Mouse (Mus musculus): ENCODE measurements at regions not wholly inside any gene's neighbourhood (a gene's known extent, or its start where the extent isn't known, plus 50 kb on each side); places are given as distances from the start of the nearest gene placed in this dataset.

DNA sequence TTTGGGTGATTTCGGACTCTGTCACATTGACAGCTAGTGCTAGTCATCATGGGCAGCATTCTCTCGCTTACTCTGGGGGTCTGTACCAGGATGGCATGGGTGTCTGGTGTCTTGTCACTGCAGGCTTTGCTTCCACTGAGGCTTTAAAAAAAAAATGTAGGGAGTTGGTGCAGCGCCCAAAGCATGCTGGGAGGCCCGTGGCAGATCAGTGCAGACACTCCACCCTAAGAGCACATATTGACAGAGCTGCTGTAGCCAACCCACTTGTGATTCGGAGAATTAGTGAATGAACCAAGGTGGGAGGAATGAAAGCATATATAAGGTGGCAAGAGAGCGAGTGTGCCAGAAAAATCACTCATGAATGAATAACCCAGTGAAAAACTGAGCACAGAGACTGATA, 436.8 kb downstream of the Ptpru start:
- Histone ChIP-seq H3K4me3 (replicated peaks in 1 of 3; ENCODE audit: low read depth in 2 of 3, low read length in 2 of 3, poor library complexity in 1 of 3) (no peak overlapping the region), H3K79me2 (replicated peaks; ENCODE audit: control insufficient read depth, extremely low read depth, insufficient read depth, poor library complexity, severe bottlenecking) (no peaks in the 10 kb centered on the region), H3K27me3 (replicated peaks) (no peaks in the 10 kb centered on the region), H3K4me1 (ENCODE audit: control insufficient read depth in 1 of 2, insufficient read depth in 2 of 2) (peaks cover 13 to 48% of the 10 kb centered on the region in 2 experiments), H3K4me2 (ENCODE audit: insufficient read depth, low read depth, poor library complexity, severe bottlenecking) (no peak overlapping the region), H3K9me3 (replicated peaks; ENCODE audit: low read length) (peaks cover 6% of the 10 kb centered on the region), H3K9ac (ENCODE audit: insufficient read depth, low read depth) (no peak overlapping the region), H3K36me3 (replicated peaks in 1 of 2; ENCODE audit: control insufficient read depth in 1 of 2, insufficient read depth in 1 of 2, low read length in 1 of 2) (no peaks in the 10 kb centered on the region), H3K27ac (ENCODE audit: insufficient read depth, low read depth) (no peak overlapping the region)
- TF ChIP-seq ETS1 (conservative IDR thresholded peaks at IDR 0.05; ENCODE audit: low read depth, low read length) (no peak), ZKSCAN1 (IDR thresholded peaks at IDR 0.05; ENCODE audit: borderline replicate concordance, low read depth, low read length) (no peak), MXI1 (IDR thresholded peaks at IDR 0.05; ENCODE audit: low read depth, low read length) (no peak), NELFE (IDR thresholded peaks at IDR 0.05; ENCODE audit: low read depth, low read length) (no peak), IRF4 (IDR thresholded peaks at IDR 0.05; ENCODE audit: low read depth, low read length) (no peak), POLR2A (IDR thresholded peaks at IDR 0.05; ENCODE audit: low read depth, low read length) (no peak), MYC (IDR thresholded peaks at IDR 0.05; ENCODE audit: low read depth, low read length) (no peak), MEF2A (IDR thresholded peaks at IDR 0.05; ENCODE audit: borderline replicate concordance, low read depth, low read length) (no peak), PAX5 (IDR thresholded peaks at IDR 0.05; ENCODE audit: low read length) (no peak)
- no peak for DNase-seq (ENCODE audit: extremely low read depth)
- in situ Hi-C loops (cut with MboI; ENCODE audit: low pct_ligation_motif_present, low pct_unique_long_range_greater_than_20kb, low sequenced_read_pairs) (no loop called here), dilution Hi-C loops (cut with MboI; ENCODE audit: extremely low pct_ligation_motif_present, extremely low pct_unique_long_range_greater_than_20kb, low sequenced_read_pairs) (no loop called here)

DNA sequence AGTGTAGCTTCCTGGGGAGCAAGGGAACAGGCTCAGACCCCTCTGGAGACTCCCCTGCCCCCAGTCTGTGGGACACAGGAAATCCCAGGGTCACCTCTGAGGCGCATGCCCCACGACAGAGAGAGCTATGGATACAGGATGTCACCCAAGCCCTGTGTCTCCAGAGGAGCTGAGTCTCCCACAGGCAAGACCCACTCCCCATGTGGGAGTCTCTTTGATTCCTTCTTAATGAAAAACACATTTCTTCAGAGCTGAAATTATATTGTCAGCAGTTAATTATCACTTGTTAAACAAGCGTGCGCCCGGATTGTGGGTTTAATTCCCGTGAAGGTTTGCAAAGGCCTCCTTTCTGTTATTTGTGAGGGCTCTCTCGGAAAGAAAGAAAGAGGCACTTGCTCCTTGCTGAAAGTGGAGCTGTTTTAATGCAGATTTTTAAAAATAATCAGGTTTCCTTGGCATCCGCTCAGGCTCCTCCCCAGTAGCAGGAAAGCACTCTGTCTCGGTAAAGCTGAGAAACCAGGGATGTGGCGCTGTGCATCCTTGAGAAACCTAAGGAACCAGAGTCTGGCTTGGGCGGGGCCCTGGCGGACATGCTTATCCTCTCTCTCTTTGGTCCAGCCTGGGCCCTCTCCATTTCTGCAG, 432.6 kb downstream of the Ptpru start:
- Histone ChIP-seq H3K27me3 (replicated peaks) (no peaks in the 10 kb centered on the region), H3K4me2 (ENCODE audit: insufficient read depth, low read depth, poor library complexity, severe bottlenecking) (no peak overlapping the region), H3K27ac (ENCODE audit: insufficient read depth, low read depth) (no peak overlapping the region), H3K9ac (ENCODE audit: insufficient read depth, low read depth) (no peak overlapping the region), H3K9me3 (replicated peaks; ENCODE audit: low read length) (no peaks in the 10 kb centered on the region), H3K79me2 (replicated peaks; ENCODE audit: control insufficient read depth, extremely low read depth, insufficient read depth, poor library complexity, severe bottlenecking) (no peaks in the 10 kb centered on the region), H3K36me3 (replicated peaks in 1 of 2; ENCODE audit: control insufficient read depth in 1 of 2, insufficient read depth in 1 of 2, low read length in 1 of 2) (no peaks in the 10 kb centered on the region), H3K4me3 (replicated peaks in 1 of 3; ENCODE audit: low read depth in 2 of 3, low read length in 2 of 3, poor library complexity in 1 of 3) (no peak overlapping the region), H3K4me1 (ENCODE audit: control insufficient read depth in 1 of 2, insufficient read depth in 2 of 2) (peaks cover 31 to 70% of the 10 kb centered on the region in 2 experiments)
- no peak for TF ChIP-seq ZKSCAN1 (IDR thresholded peaks at IDR 0.05; ENCODE audit: borderline replicate concordance, low read depth, low read length)
- no peak for TF ChIP-seq ZNF384 (IDR thresholded peaks at IDR 0.05; ENCODE audit: low read depth, low read length)
- TF ChIP-seq GABPA (IDR thresholded peaks at IDR 0.05; ENCODE audit: insufficient replicate concordance, low read depth, low read length), result no peak
- TF ChIP-seq USF2 (conservative IDR thresholded peaks at IDR 0.05; ENCODE audit: low read depth, low read length), result no peak
- TF ChIP-seq SIN3A (IDR thresholded peaks at IDR 0.05; ENCODE audit: low read length), result no peak
- no peak for TF ChIP-seq RAD21 (IDR thresholded peaks at IDR 0.05; ENCODE audit: low read depth, low read length)
- TF ChIP-seq RCOR1 (conservative IDR thresholded peaks at IDR 0.05; ENCODE audit: low read depth, low read length), result no peak
- TF ChIP-seq POLR2A (IDR thresholded peaks at IDR 0.05; ENCODE audit: low read depth, low read length), result no peak
- TF ChIP-seq NELFE (IDR thresholded peaks at IDR 0.05; ENCODE audit: low read depth, low read length), result no peak
- TF ChIP-seq CHD2 (IDR thresholded peaks at IDR 0.05; ENCODE audit: low read length), result no peak
- no peak for TF ChIP-seq PAX5 (IDR thresholded peaks at IDR 0.05; ENCODE audit: low read length)
- no peak for TF ChIP-seq MAFK (IDR thresholded peaks at IDR 0.05; ENCODE audit: insufficient replicate concordance, low read length)
- no peak for TF ChIP-seq CHD1 (IDR thresholded peaks at IDR 0.05; ENCODE audit: low read depth, low read length)
- no peak for TF ChIP-seq CTCF (conservative IDR thresholded peaks at IDR 0.05 in 1 of 2, IDR thresholded peaks at IDR 0.05 in 1 of 2; ENCODE audit: low read depth in 2 of 2, low read length in 2 of 2)
- no peak for TF ChIP-seq SMC3 (IDR thresholded peaks at IDR 0.05; ENCODE audit: low read depth, low read length)
- no peak for TF ChIP-seq MXI1 (IDR thresholded peaks at IDR 0.05; ENCODE audit: low read depth, low read length)
- TF ChIP-seq USF1 (IDR thresholded peaks at IDR 0.05; ENCODE audit: low read depth, low read length), result no peak
- no peak for TF ChIP-seq E2F4 (IDR thresholded peaks at IDR 0.05; ENCODE audit: insufficient replicate concordance, low read depth, low read length)
- DNase-seq (ENCODE audit: extremely low read depth), result no peak
- in situ Hi-C loops (cut with MboI; ENCODE audit: low pct_ligation_motif_present, low pct_unique_long_range_greater_than_20kb, low sequenced_read_pairs) (no loop called here), dilution Hi-C loops (cut with MboI; ENCODE audit: extremely low pct_ligation_motif_present, extremely low pct_unique_long_range_greater_than_20kb, low sequenced_read_pairs) (no loop called here)

Measured in CH12.LX (cell line).